9 mouse cellular contexts compared by ENCODE assay signal in the genomic region with DNA sequence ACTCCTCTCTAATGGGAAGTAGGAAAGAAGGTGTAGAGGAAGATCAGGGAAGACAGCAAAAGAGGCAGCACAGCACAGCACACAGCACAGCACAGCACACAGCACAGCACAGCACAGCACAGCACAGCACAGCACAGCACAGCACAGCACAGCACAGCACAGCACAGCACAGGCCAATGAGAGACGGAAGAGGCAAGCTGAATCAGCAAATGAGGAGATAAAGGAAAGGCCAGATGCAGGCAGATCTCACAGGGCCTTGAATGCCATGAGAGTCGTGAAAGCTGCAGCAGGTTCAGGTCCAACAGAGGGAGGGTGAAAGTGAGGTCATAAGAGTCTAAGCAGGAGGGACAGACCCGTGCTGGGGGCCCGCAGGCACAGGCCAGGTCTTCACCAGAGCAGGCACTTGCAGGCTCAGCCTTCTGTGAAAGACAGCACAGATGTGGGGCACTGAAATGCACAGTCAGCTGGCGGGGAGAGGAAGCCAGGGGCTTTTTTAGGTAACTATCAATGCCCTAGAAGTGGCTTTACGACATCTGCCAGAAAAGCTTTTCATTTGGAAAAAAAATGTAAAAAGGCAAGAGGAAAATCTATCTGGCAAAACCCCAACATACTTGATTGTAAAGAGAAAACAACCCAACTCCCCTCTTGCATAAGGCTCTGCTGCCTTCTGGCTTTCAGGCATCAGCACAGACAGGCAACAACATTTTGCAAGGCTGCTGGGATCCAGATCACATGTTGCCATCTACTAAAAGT.
A peak's percentile ranks its signal among the peaks of the same experiment; 100 is the strongest.
DNase-seq lines count a peak whose midpoint lies in the region; ATAC-seq and TF ChIP-seq lines count a peak whose summit lies in the region.
"Had no signal": no experiment of that assay in that cellular context is flagged by ENCODE, and none has a peak within 500 bp of the region (broad histone marks: within the 10 kb centered on the region; RNA-seq: fewer than 3 reads in every experiment).

No protein-coding gene starts in this region.

- TF ChIP-seq CTCF in stomach, postnatal 0 days (IDR thresholded peaks at IDR 0.05; ENCODE audit: low read depth), result peak; percentile 47

- DNase-seq in heart, adult 11 months, result peak; percentile 88
- DNase-seq in heart, embryonic 10.5 days (ENCODE audit: low spot score), result no peak
- DNase-seq in retina, adult 2 months (ENCODE audit: low read depth, low spot score), result peak; percentile 20
- DNase-seq in retina, embryonic 14.5 days (ENCODE audit: low spot score), result no peak
- peak; percentile 78 for DNase-seq in layer of hippocampus, adult 9-11 months
- DNase-seq in stomach, postnatal 0 days (ENCODE audit: low spot score), result no peak
- DNase-seq in urinary bladder, postnatal 36 days (ENCODE audit: low spot score in 2 of 2), result no peak
- DNase-seq in adrenal gland, postnatal 14 days, result no peak

- no peaks in the 10 kb centered on the region for H3K9me3 ChIP-seq in heart, embryonic 10.5 days
- H3K9me3 ChIP-seq in stomach, postnatal 0 days (ENCODE audit: control insufficient read depth, low read length), result no peaks in the 10 kb centered on the region

- peaks cover 12% of the 10 kb centered on the region; the same call in 1 of the 2 replicates for H3K4me1 ChIP-seq in heart, embryonic 10.5 days
- H3K4me1 ChIP-seq in stomach, postnatal 0 days (replicated peaks; ENCODE audit: control insufficient read depth, insufficient read depth), result no peaks in the 10 kb centered on the region

- H3K27ac ChIP-seq in heart, embryonic 10.5 days, result no peak overlapping the region
- H3K27ac ChIP-seq in stomach, postnatal 0 days (replicated peaks), result no peak overlapping the region
- H3K27ac ChIP-seq: macrophage had no signal

- no peaks in the 10 kb centered on the region for H3K36me3 ChIP-seq in heart, embryonic 10.5 days
- no peaks in the 10 kb centered on the region for H3K36me3 ChIP-seq in stomach, postnatal 0 days (ENCODE audit: control insufficient read depth, insufficient read depth, low read length)

- no peak for TF ChIP-seq EP300 in stomach, postnatal 0 days (optimal IDR thresholded peaks at IDR 0.05)

- no peak for ATAC-seq in stomach, postnatal 0 days (ENCODE audit: low FRiP score, low TSS enrichment)

- no peak overlapping the region for H3K9ac ChIP-seq in stomach, postnatal 0 days (ENCODE audit: low read length)

- H3K4me2 ChIP-seq in stomach, postnatal 0 days (replicated peaks; ENCODE audit: low read depth), result no peak overlapping the region

- no peaks in the 10 kb centered on the region for H3K27me3 ChIP-seq in heart, embryonic 10.5 days (ENCODE audit: insufficient read depth, poor library complexity, severe bottlenecking)
- H3K27me3 ChIP-seq in stomach, postnatal 0 days (ENCODE audit: control insufficient read depth, insufficient read depth, low read length), result no peaks in the 10 kb centered on the region

- no peak overlapping the region for H3K4me3 ChIP-seq in heart, embryonic 10.5 days
- no peak overlapping the region for H3K4me3 ChIP-seq in stomach, postnatal 0 days (ENCODE audit: low read depth, low read length)

- 31% methylated on average over 6 of the region's 6 CpGs for WGBS in heart, embryonic 10.5 days
- WGBS in stomach, postnatal 0 days, result 38% methylated on average over 6 of the region's 6 CpGs

Comparison
In these comparisons a context has a peak if more than half of its experiments do, and no peak if none do; other contexts are left out.
1. DNase-seq: peak in heart, adult 11 months (single experiment), retina, adult 2 months (single experiment) and layer of hippocampus, adult 9-11 months (single experiment); none in heart, embryonic 10.5 days (single experiment), retina, embryonic 14.5 days (single experiment), stomach, postnatal 0 days (single experiment), urinary bladder, postnatal 36 days (0 of 2) and adrenal gland, postnatal 14 days (single experiment).